Mouse (Mus musculus) gastrocnemius, adult 2 months (tissue): ENCODE measurements around the gene Pde2a. TPM values are rescaled to one million over a fixed set of nuclear protein-coding genes. Genes with fewer than 3 reads are reported as not detected.

Experiments
- DNase-seq: peaks from one replicate; pipeline ENCODE4 v3.0.0; 2022
- H3K27ac ChIP-seq: fragments of 200-600 bp; 2 replicates; pipeline ENCODE4 v1.8.1; 2022; ENCODE audit warnings: mild to moderate bottlenecking
- H3K4me3 ChIP-seq: fragments of 200-600 bp; 2 replicates; pipeline ENCODE4 v1.8.1; 2022; ENCODE audit warnings: mild to moderate bottlenecking, moderate library complexity
- CTCF ChIP-seq: fragments of 200-600 bp; IDR thresholded peaks from 2 replicates; pipeline ENCODE4 v1.8.1; 2022; ENCODE audit warnings: antibody characterized with exemption, mild to moderate bottlenecking, moderate library complexity
- intact Hi-C: fragments of 180-260 bp; cut with DNase I; formaldehyde crosslinking; loops from one replicate; pipeline ENCODE4 v1.15.1; 2025
- total RNA-seq, 2 experiments: library from RNA; stranded (reverse); gene quantifications; 2 replicates each; pipeline ENCODE4 v1.2.3; 2021

The Pde2a gene
- total RNA-seq, 2 experiments from 2014 or later, result 21.2 to 28.5 TPM

- Histone ChIP-seq H3K27ac (no peak overlapping the region), H3K4me3 (no peak overlapping the region)
- intact Hi-C loops, result no loop called here
- no peak for DNase-seq
- TF ChIP-seq CTCF, result no peak
Observed at GRCm38 (mm10) chr7:101487102-101487501, 65.6 kb downstream of the Pde2a start.

GRCm38 (mm10) chr7:101490952-101491351, 69.5 kb downstream of the Pde2a start:
- no peak for TF ChIP-seq CTCF
- Histone ChIP-seq H3K4me3 (no peak overlapping the region), H3K27ac (no peak overlapping the region)
- intact Hi-C loops, result no loop called here
- no peak for DNase-seq

GRCm38 (mm10) chr7:101498385-101498784, 76.9 kb downstream of the Pde2a start:
- intact Hi-C loops, result no loop called here

GRCm38 (mm10) chr7:101499251-101499650, 77.8 kb downstream of the Pde2a start:
- Histone ChIP-seq H3K27ac (0 out of 2 replicates have a peak overlapping the region, but pooled peaks have one; percentile 4), H3K4me3 (no peak overlapping the region)
- peak; percentile 16 for DNase-seq
- no peak for TF ChIP-seq CTCF
- intact Hi-C loops, result no loop called here

More at GRCm38 (mm10) chr7:101498385-101498784, 76.9 kb downstream of the Pde2a start:
- TF ChIP-seq CTCF, result no peak
- no peak overlapping the region for H3K4me3 ChIP-seq
- peak; percentile 8 for DNase-seq
- peak overlapping the region; percentile 21 for H3K27ac ChIP-seq

GRCm38 (mm10) chr7:101499701-101500100, 78.2 kb downstream of the Pde2a start:
- intact Hi-C loops, result no loop called here
- DNase-seq, result peak; percentile 8
- H3K27ac ChIP-seq, result 0 out of 2 replicates have a peak overlapping the region, but pooled peaks have one; percentile 4
- H3K4me3 ChIP-seq, result no peak overlapping the region
- TF ChIP-seq CTCF, result no peak

GRCm38 (mm10) chr7:101501236-101501635, 79.7 kb downstream of the Pde2a start:
- intact Hi-C loops, result no loop called here
- Histone ChIP-seq H3K4me3 (no peak overlapping the region), H3K27ac (no peak overlapping the region)
- DNase-seq, result no peak
- TF ChIP-seq CTCF, result no peak

- peak; percentile 56 for TF ChIP-seq CTCF
- DNase-seq, result no peak
- Histone ChIP-seq H3K27ac (no peak overlapping the region), H3K4me3 (no peak overlapping the region)
- intact Hi-C loops, result no loop called here
Observed at GRCm38 (mm10) chr7:101501675-101502074, 80.2 kb downstream of the Pde2a start.

- intact Hi-C loops, result loop anchor here (1.0 kb wide), 1 partner anchor 53 kb away; no protein-coding TSS in a partner anchor
- peak; percentile 96 for TF ChIP-seq CTCF
- DNase-seq, result peak; percentile 73
Observed at GRCm38 (mm10) chr7:101503351-101503750, 81.9 kb downstream of the Pde2a start.

GRCm38 (mm10) chr7:101503803-101504202, 82.3 kb downstream of the Pde2a start:
- DNase-seq, result no peak
- intact Hi-C loops, result loop anchor here (1.0 kb wide), 1 partner anchor 54 kb away; no protein-coding TSS in a partner anchor
- TF ChIP-seq CTCF, result no peak

More at GRCm38 (mm10) chr7:101503351-101503750, 81.9 kb downstream of the Pde2a start:
- Histone ChIP-seq H3K27ac (no peak overlapping the region), H3K4me3 (no peak overlapping the region)

GRCm38 (mm10) chr7:101504507-101504906, 83.0 kb downstream of the Pde2a start:
- no peak for DNase-seq
- H3K4me3 ChIP-seq, result no peak overlapping the region
- H3K27ac ChIP-seq, result no peak overlapping the region
- no peak for TF ChIP-seq CTCF
- intact Hi-C loops, result no loop called here

More at GRCm38 (mm10) chr7:101503803-101504202, 82.3 kb downstream of the Pde2a start:
- Histone ChIP-seq H3K4me3 (no peak overlapping the region), H3K27ac (no peak overlapping the region)

GRCm38 (mm10) chr7:101509212-101509611, 87.7 kb downstream of the Pde2a start:
- H3K4me3 ChIP-seq, result no peak overlapping the region
- no peak for TF ChIP-seq CTCF
- no peak for DNase-seq
- intact Hi-C loops, result no loop called here
- no peak overlapping the region for H3K27ac ChIP-seq

- H3K4me3 ChIP-seq, result no peak overlapping the region
- intact Hi-C loops, result no loop called here
- peak; percentile 2; the same call in 1 of the 2 replicates for TF ChIP-seq CTCF
- H3K27ac ChIP-seq, result no peak overlapping the region
- no peak for DNase-seq
Observed at GRCm38 (mm10) chr7:101513655-101514054, 92.2 kb downstream of the Pde2a start.

- Histone ChIP-seq H3K27ac (no peak overlapping the region), H3K4me3 (no peak overlapping the region)
- intact Hi-C loops, result no loop called here
- DNase-seq, result no peak
- TF ChIP-seq CTCF, result no peak
Observed at GRCm38 (mm10) chr7:101514768-101515167, 93.3 kb downstream of the Pde2a start.

- H3K27ac ChIP-seq, result no peak overlapping the region
- H3K4me3 ChIP-seq, result no peak overlapping the region
- intact Hi-C loops, result no loop called here
- no peak for DNase-seq
- TF ChIP-seq CTCF, result no peak
Observed at GRCm38 (mm10) chr7:101515295-101515694, 93.8 kb downstream of the Pde2a start.

GRCm38 (mm10) chr7:101516460-101516859, 95.0 kb downstream of the Pde2a start:
- TF ChIP-seq CTCF, result peak; percentile 51
- intact Hi-C loops, result no loop called here
- Histone ChIP-seq H3K27ac (no peak overlapping the region), H3K4me3 (no peak overlapping the region)
- no peak for DNase-seq
